Mouse (Mus musculus) liver, embryonic 11.5 days (tissue): ENCODE measurements around the gene Itga5. TPM values are rescaled to one million over a fixed set of nuclear protein-coding genes. Genes with fewer than 3 reads are reported as not detected.
"Not testable (repeated sequence)": the region's sequence is repeated elsewhere in the genome, so short reads cannot be mapped to it uniquely, and the experiment has no call there.

Experiments used
- ATAC-seq: fragments of 200-750 bp; cut with Nextera tagmentation; replicated peaks from 2 replicates; pipeline ENCODE4 v1.8.0; 2017; ENCODE audit warnings: moderate number of reproducible peaks, mild to moderate bottlenecking, moderate TSS enrichment, moderate library complexity; ENCODE audit not compliant: low FRiP score
- DNase-seq: peaks from one replicate; pipeline ENCODE4 v3.0.0-alpha.2; 2017; ENCODE audit warnings: low spot score
- H3K27ac ChIP-seq: fragments of 300-500 bp; sonication (generic); 2 replicates; pipeline ENCODE4 v1.5.1; 2014; ENCODE audit warnings: mild to moderate bottlenecking, low read depth, low read length, control low read depth
- H3K27me3 ChIP-seq: fragments of 300-500 bp; sonication (generic); replicated peaks from 2 replicates; pipeline ENCODE4 v1.6.1; 2014; ENCODE audit warnings: low read length, mixed read lengths; ENCODE audit not compliant: control insufficient read depth, insufficient read depth
- H3K36me3 ChIP-seq: fragments of 300-500 bp; sonication (generic); 2 replicates; pipeline ENCODE4 v1.6.1; 2014; ENCODE audit warnings: mild to moderate bottlenecking, low read length, moderate library complexity, mixed read lengths; ENCODE audit not compliant: control insufficient read depth, insufficient read depth
- H3K4me1 ChIP-seq: fragments of 300-500 bp; sonication (generic); replicated peaks from 2 replicates; pipeline ENCODE4 v1.6.1; 2014; ENCODE audit warnings: low read length, mixed read lengths; ENCODE audit not compliant: control insufficient read depth, insufficient read depth
- H3K4me2 ChIP-seq: fragments of 300-500 bp; sonication (generic); 2 replicates; pipeline ENCODE4 v1.6.1; 2014; ENCODE audit warnings: mild to moderate bottlenecking, control low read depth, moderate library complexity
- H3K4me3 ChIP-seq: fragments of 300-500 bp; sonication (generic); 2 replicates; pipeline ENCODE4 v1.5.1; 2014; ENCODE audit warnings: low read depth, low read length, control low read depth
- H3K9ac ChIP-seq: fragments of 300-500 bp; sonication (generic); 2 replicates; pipeline ENCODE4 v1.6.1; 2014; ENCODE audit warnings: low read depth, low read length, control low read depth
- H3K9me3 ChIP-seq: fragments of 300-500 bp; sonication (generic); 2 replicates; pipeline ENCODE4 v1.6.1; 2016; ENCODE audit warnings: low read length, inconsistent platforms, mixed read lengths; ENCODE audit not compliant: control insufficient read depth
- WGBS: fragments of 180-500 bp; shearing (Covaris S2); extraction: QIAGEN DNeasy Blood & Tissue Kit; methylation state at CpG from one replicate; pipeline ENCODE4 v1.1.7; 2014; 5-methylcytosine and 5-hydroxymethylcytosine counted together
- polyA plus RNA-seq: library from polyadenylated mRNA; unstranded; fragments of >200 nt; fragmentation: Nextera tagmentation; extraction: Ambion mirVana; gene quantifications from 2 replicates; pipeline ENCODE4 v1.2.1, GENCODE M21; 2014

Itga5 gene
- polyA plus RNA-seq, result 35.4 and 35.7 TPM in 2 replicates

- Histone ChIP-seq H3K36me3 (no peaks in the 10 kb centered on the region), H3K4me3 (peak within 1 kb of the TSS; percentile 92), H3K27me3 (no peaks in the 10 kb centered on the region), H3K4me1 (peaks cover 39% of the 10 kb centered on the region), H3K9ac (peak within 1 kb of the TSS; percentile 96), H3K9me3 (no peaks in the 10 kb centered on the region), H3K4me2 (peak within 1 kb of the TSS; percentile 92), H3K27ac (peak within 1 kb of the TSS; percentile 87)
- peak; percentile 52 for ATAC-seq
- peak; percentile 76 for DNase-seq
- WGBS, result under 1% methylated on average over 51 of the region's 51 CpGs
Measured at GRCm38 (mm10) chr15:103366376-103367149, at the start of gene Itga5. TSS of gene Itga5 (minus strand) at chr15:103366763.

- DNase-seq, ATAC-seq: not testable (repeated sequence)
Measured at GRCm38 (mm10) chr15:103405586-103405985, 39.0 kb upstream of the Itga5 start.

GRCm38 (mm10) chr15:103401361-103401760, 34.8 kb upstream of the Itga5 start:
- H3K27ac ChIP-seq, result no peak overlapping the region
- no peaks in the 10 kb centered on the region for H3K9me3 ChIP-seq
- no peaks in the 10 kb centered on the region for H3K27me3 ChIP-seq
- H3K9ac ChIP-seq, result no peak overlapping the region
- no peak overlapping the region for H3K4me3 ChIP-seq
- H3K4me2 ChIP-seq, result no peak overlapping the region
- no peaks in the 10 kb centered on the region for H3K36me3 ChIP-seq
- no peak for DNase-seq
- WGBS, result 89% methylated on average over 5 of the region's 5 CpGs
- ATAC-seq, result no peak
- no peaks in the 10 kb centered on the region for H3K4me1 ChIP-seq

More at GRCm38 (mm10) chr15:103405586-103405985, 39.0 kb upstream of the Itga5 start:
- H3K27ac ChIP-seq, H3K4me3 ChIP-seq, H3K4me1 ChIP-seq, H3K36me3 ChIP-seq, H3K9me3 ChIP-seq, H3K27me3 ChIP-seq, H3K4me2 ChIP-seq, H3K9ac ChIP-seq: not testable (repeated sequence)
- 68% methylated on average over 2 of the region's 3 CpGs for WGBS

GRCm38 (mm10) chr15:103393577-103393976, 27.0 kb upstream of the Itga5 start:
- Histone ChIP-seq H3K9me3 (no peaks in the 10 kb centered on the region), H3K4me3 (no peak overlapping the region), H3K4me1 (no peaks in the 10 kb centered on the region), H3K27me3 (no peaks in the 10 kb centered on the region), H3K4me2 (no peak overlapping the region), H3K27ac (no peak overlapping the region), H3K9ac (no peak overlapping the region), H3K36me3 (no peaks in the 10 kb centered on the region)
- no peak for DNase-seq
- no peak for ATAC-seq

GRCm38 (mm10) chr15:103388556-103389145, 22.1 kb upstream of the Itga5 start:
- H3K27me3 ChIP-seq, result no peaks in the 10 kb centered on the region
- no peak overlapping the region for H3K27ac ChIP-seq
- WGBS, result 43% methylated on average over 4 of the region's 4 CpGs
- no peak overlapping the region for H3K4me2 ChIP-seq
- ATAC-seq (no peak; the same call in 1 of the 2 replicates), DNase-seq (no peak)
- no peaks in the 10 kb centered on the region for H3K4me1 ChIP-seq
- H3K36me3 ChIP-seq, result no peaks in the 10 kb centered on the region
- H3K9ac ChIP-seq, result no peak overlapping the region
- no peaks in the 10 kb centered on the region for H3K9me3 ChIP-seq
- H3K4me3 ChIP-seq, result no peak overlapping the region

GRCm38 (mm10) chr15:103383771-103384488, 17.4 kb upstream of the Itga5 start:
- H3K4me2 ChIP-seq, result no peak overlapping the region
- 56% methylated on average over 7 of the region's 7 CpGs for WGBS
- DNase-seq, result no peak
- no peak overlapping the region for H3K9ac ChIP-seq
- H3K9me3 ChIP-seq, result no peaks in the 10 kb centered on the region
- H3K27ac ChIP-seq, result no peak overlapping the region
- peaks cover 5% of the 10 kb centered on the region; the same call in 1 of the 2 replicates for H3K4me1 ChIP-seq
- no peaks in the 10 kb centered on the region for H3K36me3 ChIP-seq
- ATAC-seq, result no peak; the same call in 1 of the 2 replicates
- no peak overlapping the region for H3K4me3 ChIP-seq
- H3K27me3 ChIP-seq, result no peaks in the 10 kb centered on the region

- 23% methylated on average over 5 of the region's 5 CpGs for WGBS
- no peak overlapping the region for H3K9ac ChIP-seq
- no peak overlapping the region for H3K4me2 ChIP-seq
- no peaks in the 10 kb centered on the region for H3K27me3 ChIP-seq
- no peaks in the 10 kb centered on the region for H3K36me3 ChIP-seq
- no peak for DNase-seq
- no peaks in the 10 kb centered on the region for H3K9me3 ChIP-seq
- no peak overlapping the region for H3K27ac ChIP-seq
- 0 out of 2 replicates have a peak, but pooled peaks have one; percentile 33 for ATAC-seq
- no peak overlapping the region for H3K4me3 ChIP-seq
- peaks cover 5% of the 10 kb centered on the region; the same call in 1 of the 2 replicates for H3K4me1 ChIP-seq
Measured at GRCm38 (mm10) chr15:103382795-103383406, 16.3 kb upstream of the Itga5 start.

GRCm38 (mm10) chr15:103382075-103382474, 15.5 kb upstream of the Itga5 start:
- ATAC-seq (no peak), DNase-seq (no peak)
- Histone ChIP-seq H3K27me3 (no peaks in the 10 kb centered on the region), H3K9me3 (no peaks in the 10 kb centered on the region), H3K4me3 (no peak overlapping the region), H3K27ac (no peak overlapping the region), H3K9ac (no peak overlapping the region), H3K4me2 (no peak overlapping the region), H3K4me1 (peaks cover 5% of the 10 kb centered on the region; the same call in 1 of the 2 replicates), H3K36me3 (no peaks in the 10 kb centered on the region)
- WGBS, result 82% methylated on average over 2 of the region's 2 CpGs
